Mouse (Mus musculus): ENCODE results near the gene Galm.

GRCm38 (mm10) chr17:80084424-80084823 lies 42.8 kb upstream of the Galm start:
- TF ChIP-seq POLR2A (IDR thresholded peaks at IDR 0.05; ENCODE audit: borderline replicate concordance, extremely low read depth, low read depth, low read length) (no peak), CTCF (IDR thresholded peaks at IDR 0.05; ENCODE audit: insufficient read depth, low read length) (no peak)

All from lung, adult 2 months (tissue).